Mouse (Mus musculus) layer of hippocampus, postnatal 25 days (tissue): ENCODE measurements around the gene Vmn2r4. TPM values are rescaled to one million over a fixed set of nuclear protein-coding genes. Genes with fewer than 3 reads are reported as not detected.
"Not testable (repeated sequence)": the region's sequence is repeated elsewhere in the genome, so short reads cannot be mapped to it uniquely, and the experiment has no call there.

ENCODE experiments used
- DNase-seq, 2 experiments: peaks; one replicate each; pipeline ENCODE4 v3.0.0; 2022; ENCODE audit warnings: mixed read lengths in 2 of 2, low spot score in 1 of 2; ENCODE audit errors: extremely low spot score in 1 of 2
- total RNA-seq, 2 experiments: library from RNA; stranded (reverse); gene quantifications; 2 replicates each; pipeline ENCODE4 v1.2.3; 2021

The Vmn2r4 gene
- not detected for total RNA-seq

- not testable (repeated sequence) for DNase-seq
Measured at GRCm38 (mm10) chr3:64415268-64415667, at the start of gene Vmn2r4. Gene Vmn2r4 (minus strand): TSS chr3:64415368.

GRCm38 (mm10) chr3:64434261-64434660 is 19.1 kb upstream of the Vmn2r4 start:
- not testable (repeated sequence) for DNase-seq

GRCm38 (mm10) chr3:64428117-64428798 is 13.1 kb upstream of the Vmn2r4 start:
- not testable (repeated sequence) for DNase-seq

- not testable (repeated sequence) for DNase-seq
Measured at GRCm38 (mm10) chr3:64422141-64422540, 7.0 kb upstream of the Vmn2r4 start.

- DNase-seq: not testable (repeated sequence)
Measured at GRCm38 (mm10) chr3:64417477-64417876, 2.3 kb upstream of the Vmn2r4 start.

- DNase-seq: not testable (repeated sequence)
Measured at GRCm38 (mm10) chr3:64414253-64414652, 915 bp downstream of the Vmn2r4 start.

GRCm38 (mm10) chr3:64359286-64360035 is 55.7 kb downstream of the Vmn2r4 start:
- no peak for DNase-seq

Other genes starting within 250 kb of the Vmn2r4 start
- gene Vmn2r3, start 125.7 kb downstream of the Vmn2r4 start, total RNA-seq: not detected
- gene Vmn2r5, start 94.5 kb upstream of the Vmn2r4 start, total RNA-seq: not detected
- gene Vmn2r6, start 150.5 kb upstream of the Vmn2r4 start, total RNA-seq: under 1 TPM in 1 of 2 experiments, not detected in 1; 0.07 TPM